Mouse (Mus musculus): ENCODE data around the gene Mns1. TPM values are rescaled to one million over a fixed set of nuclear protein-coding genes. Genes with fewer than 3 reads are reported as not detected.

Mns1 gene
- polyA plus RNA-seq, 1 experiment, result not detected

GRCm38 (mm10) chr9:72479276-72479675, 41.5 kb downstream of the Mns1 start:
- 90% methylated on average over 1 of the region's 1 CpGs for WGBS
- no peak for TF ChIP-seq CTCF (IDR thresholded peaks at IDR 0.05; ENCODE audit: insufficient read depth, low read depth, low read length)
- TF ChIP-seq POLR2A (IDR thresholded peaks at IDR 0.05; ENCODE audit: insufficient read depth, low read depth, low read length), result no peak
- Histone ChIP-seq H3K4me1 (ENCODE audit: control insufficient read depth, insufficient read depth, low read length) (no peaks in the 10 kb centered on the region), H3K4me3 (ENCODE audit: insufficient read depth, low read depth, low read length) (no peak overlapping the region), H3K27ac (ENCODE audit: insufficient read depth, low read depth, low read length) (no peak overlapping the region)

GRCm38 (mm10) chr9:72488523-72488922, 50.7 kb downstream of the Mns1 start:
- H3K27ac ChIP-seq (ENCODE audit: insufficient read depth, low read depth, low read length), result no peak overlapping the region
- peaks cover 5% of the 10 kb centered on the region for H3K4me1 ChIP-seq (ENCODE audit: control insufficient read depth, insufficient read depth, low read length)
- H3K4me3 ChIP-seq (ENCODE audit: insufficient read depth, low read depth, low read length), result no peak overlapping the region
- TF ChIP-seq CTCF (IDR thresholded peaks at IDR 0.05; ENCODE audit: insufficient read depth, low read depth, low read length) (no peak), POLR2A (IDR thresholded peaks at IDR 0.05; ENCODE audit: insufficient read depth, low read depth, low read length) (no peak)

GRCm38 (mm10) chr9:72489131-72489530, 51.3 kb downstream of the Mns1 start:
- no peak overlapping the region for H3K27ac ChIP-seq (ENCODE audit: insufficient read depth, low read depth, low read length)
- H3K4me3 ChIP-seq (ENCODE audit: insufficient read depth, low read depth, low read length), result no peak overlapping the region
- H3K4me1 ChIP-seq (ENCODE audit: control insufficient read depth, insufficient read depth, low read length), result peaks cover 5% of the 10 kb centered on the region
- 96% methylated on average over 5 of the region's 5 CpGs for WGBS
- TF ChIP-seq CTCF (IDR thresholded peaks at IDR 0.05; ENCODE audit: insufficient read depth, low read depth, low read length) (no peak), POLR2A (IDR thresholded peaks at IDR 0.05; ENCODE audit: insufficient read depth, low read depth, low read length) (no peak)

- peak; percentile 48 for TF ChIP-seq POLR2A (IDR thresholded peaks at IDR 0.05; ENCODE audit: insufficient read depth, low read depth, low read length)
- TF ChIP-seq CTCF (IDR thresholded peaks at IDR 0.05; ENCODE audit: insufficient read depth, low read depth, low read length), result no peak
- WGBS, result under 1% methylated on average over 32 of the region's 32 CpGs
- Histone ChIP-seq H3K4me1 (ENCODE audit: control insufficient read depth, insufficient read depth, low read length) (peaks cover 5% of the 10 kb centered on the region), H3K27ac (ENCODE audit: insufficient read depth, low read depth, low read length) (peak overlapping the region; percentile 84), H3K4me3 (ENCODE audit: insufficient read depth, low read depth, low read length) (peak overlapping the region; percentile 90)
These were observed 53.9 kb downstream of the Mns1 start for GRCm38 (mm10) chr9:72491559-72492193.

GRCm38 (mm10) chr9:72492194-72492565, 54.4 kb downstream of the Mns1 start, which contains the start of gene Tex9:
Gene Tex9 (minus strand): TSS chr9:72492212.
- Histone ChIP-seq H3K4me3 (ENCODE audit: insufficient read depth, low read depth, low read length) (peak within 1 kb of the TSS; percentile 90), H3K27ac (ENCODE audit: insufficient read depth, low read depth, low read length) (peak within 1 kb of the TSS; percentile 84), H3K4me1 (ENCODE audit: control insufficient read depth, insufficient read depth, low read length) (peaks cover 5% of the 10 kb centered on the region)
- no peak for TF ChIP-seq POLR2A (IDR thresholded peaks at IDR 0.05; ENCODE audit: insufficient read depth, low read depth, low read length)
- no peak for TF ChIP-seq CTCF (IDR thresholded peaks at IDR 0.05; ENCODE audit: insufficient read depth, low read depth, low read length)
- WGBS, result 4% methylated on average over 6 of the region's 6 CpGs

- TF ChIP-seq POLR2A (IDR thresholded peaks at IDR 0.05; ENCODE audit: insufficient read depth, low read depth, low read length) (no peak), CTCF (IDR thresholded peaks at IDR 0.05; ENCODE audit: insufficient read depth, low read depth, low read length) (no peak)
- no peak overlapping the region for H3K4me3 ChIP-seq (ENCODE audit: insufficient read depth, low read depth, low read length)
- no peak overlapping the region for H3K27ac ChIP-seq (ENCODE audit: insufficient read depth, low read depth, low read length)
- WGBS, result 90% methylated on average over 2 of the region's 2 CpGs
- H3K4me1 ChIP-seq (ENCODE audit: control insufficient read depth, insufficient read depth, low read length), result peaks cover 5% of the 10 kb centered on the region
These were observed 55.7 kb downstream of the Mns1 start for GRCm38 (mm10) chr9:72493465-72493864.

- no peak overlapping the region for H3K27ac ChIP-seq (ENCODE audit: insufficient read depth, low read depth, low read length)
- no peak for TF ChIP-seq POLR2A (IDR thresholded peaks at IDR 0.05; ENCODE audit: insufficient read depth, low read depth, low read length)
- H3K4me3 ChIP-seq (ENCODE audit: insufficient read depth, low read depth, low read length), result no peak overlapping the region
- WGBS, result 84% methylated on average over 3 of the region's 3 CpGs
- H3K4me1 ChIP-seq (ENCODE audit: control insufficient read depth, insufficient read depth, low read length), result peaks cover 5% of the 10 kb centered on the region
These were observed 56.3 kb downstream of the Mns1 start for GRCm38 (mm10) chr9:72493984-72494685.

GRCm38 (mm10) chr9:72496691-72497090, 58.9 kb downstream of the Mns1 start:
- Histone ChIP-seq H3K4me1 (ENCODE audit: control insufficient read depth, insufficient read depth, low read length) (no peaks in the 10 kb centered on the region), H3K4me3 (ENCODE audit: insufficient read depth, low read depth, low read length) (no peak overlapping the region), H3K27ac (ENCODE audit: insufficient read depth, low read depth, low read length) (no peak overlapping the region)
- TF ChIP-seq CTCF (IDR thresholded peaks at IDR 0.05; ENCODE audit: insufficient read depth, low read depth, low read length), result no peak
- no peak for TF ChIP-seq POLR2A (IDR thresholded peaks at IDR 0.05; ENCODE audit: insufficient read depth, low read depth, low read length)
- WGBS, result 25% methylated on average over 2 of the region's 2 CpGs

- TF ChIP-seq CTCF (IDR thresholded peaks at IDR 0.05; ENCODE audit: insufficient read depth, low read depth, low read length) (no peak), POLR2A (IDR thresholded peaks at IDR 0.05; ENCODE audit: insufficient read depth, low read depth, low read length) (no peak)
- Histone ChIP-seq H3K4me3 (ENCODE audit: insufficient read depth, low read depth, low read length) (no peak overlapping the region), H3K4me1 (ENCODE audit: control insufficient read depth, insufficient read depth, low read length) (no peaks in the 10 kb centered on the region), H3K27ac (ENCODE audit: insufficient read depth, low read depth, low read length) (peak overlapping the region; percentile 45; the same call in 1 of the 2 replicates)
- 27% methylated on average over 3 of the region's 3 CpGs for WGBS
These were observed 59.4 kb downstream of the Mns1 start for GRCm38 (mm10) chr9:72497171-72497570.

Other genes starting within 250 kb of the Mns1 start
- 763 TPM in 1 of 2 replicates, not detected in the other for gene Zfp280d, start 163.2 kb upstream of the Mns1 start, polyA plus RNA-seq (2012; ENCODE audit: insufficient read depth, insufficient read length, low replicate concordance, missing spikeins)
- gene Tex9, start 54.2 kb downstream of the Mns1 start, polyA plus RNA-seq (2012; ENCODE audit: insufficient read depth, insufficient read length, low replicate concordance, missing spikeins), result not detected in 2 replicates
- gene Rfx7, start 94.2 kb downstream of the Mns1 start, polyA plus RNA-seq (2012; ENCODE audit: insufficient read depth, insufficient read length, low replicate concordance, missing spikeins), result 43.9 and 133 TPM in 2 replicates
- 216 and 232 TPM in 2 replicates for gene Nedd4, start 224.3 kb downstream of the Mns1 start, polyA plus RNA-seq (2012; ENCODE audit: insufficient read depth, insufficient read length, low replicate concordance, missing spikeins)